Mouse (Mus musculus) urinary bladder, postnatal 4 days (tissue): ENCODE data around the gene Rcn3.

ENCODE experiments used
- DNase-seq, 2 experiments: peaks; one replicate each; pipeline ENCODE4 v3.0.0; 2021 to 2022; ENCODE audit warnings: low spot score in 2 of 2

The Rcn3 gene

GRCm38 (mm10) chr7:45073949-45074348 lies 18.1 kb downstream of the Rcn3 start:
- DNase-seq, result no peak

GRCm38 (mm10) chr7:45073171-45073707 lies 18.8 kb downstream of the Rcn3 start:
- DNase-seq, result no peak

GRCm38 (mm10) chr7:45072230-45072629 lies 19.8 kb downstream of the Rcn3 start:
- DNase-seq, result no peak

GRCm38 (mm10) chr7:45069671-45070070 lies 22.4 kb downstream of the Rcn3 start:
- DNase-seq, result no peak

- no peak for DNase-seq
Observed at GRCm38 (mm10) chr7:45068000-45068318, 24.1 kb downstream of the Rcn3 start.

GRCm38 (mm10) chr7:45067190-45067999 lies 24.6 kb downstream of the Rcn3 start:
- no peak for DNase-seq

- DNase-seq, result peak; percentile 89 to 90
Observed at GRCm38 (mm10) chr7:45062239-45062835, 29.7 kb downstream of the Rcn3 start, which contains the start of the genes Nosip and Prrg2. Gene Nosip, plus strand, starts transcription at chr7:45062429. Gene Prrg2, minus strand, starts transcription at chr7:45062677.

- DNase-seq, result no peak
Observed at GRCm38 (mm10) chr7:45061532-45062075, 30.4 kb downstream of the Rcn3 start.

GRCm38 (mm10) chr7:45060632-45061122 lies 31.3 kb downstream of the Rcn3 start:
- DNase-seq, result no peak

GRCm38 (mm10) chr7:45058607-45059571 lies 33.1 kb downstream of the Rcn3 start:
- DNase-seq, result no peak

- DNase-seq, result no peak
Observed at GRCm38 (mm10) chr7:45056972-45057348, 35.1 kb downstream of the Rcn3 start.

- DNase-seq, result no peak
Observed at GRCm38 (mm10) chr7:45056329-45056971, 35.6 kb downstream of the Rcn3 start.

- DNase-seq, result peak; percentile 95 to 96
Observed at GRCm38 (mm10) chr7:45053931-45054510, 38.0 kb downstream of the Rcn3 start.

GRCm38 (mm10) chr7:45053117-45053930 lies 38.7 kb downstream of the Rcn3 start:
- peak in 1 of 2 experiments; percentile 77 for DNase-seq

- DNase-seq, result no peak
Observed at GRCm38 (mm10) chr7:45052862-45053116, 39.2 kb downstream of the Rcn3 start, which contains the start of gene Prr12. Gene Prr12, minus strand, starts transcription at chr7:45052881.

- no peak for DNase-seq
Observed at GRCm38 (mm10) chr7:45052181-45052861, 39.7 kb downstream of the Rcn3 start.

- no peak for DNase-seq
Observed at GRCm38 (mm10) chr7:45051601-45051974, 40.4 kb downstream of the Rcn3 start.

GRCm38 (mm10) chr7:45050945-45051600 lies 40.9 kb downstream of the Rcn3 start:
- peak; percentile 71 to 76 for DNase-seq
